Mouse (Mus musculus): ENCODE data around the gene Plcg2. TPM values are rescaled to one million over a fixed set of nuclear protein-coding genes. Genes with fewer than 3 reads are reported as not detected.

Plcg2 gene
- polyA plus RNA-seq, 1 experiment = not detected

DNA sequence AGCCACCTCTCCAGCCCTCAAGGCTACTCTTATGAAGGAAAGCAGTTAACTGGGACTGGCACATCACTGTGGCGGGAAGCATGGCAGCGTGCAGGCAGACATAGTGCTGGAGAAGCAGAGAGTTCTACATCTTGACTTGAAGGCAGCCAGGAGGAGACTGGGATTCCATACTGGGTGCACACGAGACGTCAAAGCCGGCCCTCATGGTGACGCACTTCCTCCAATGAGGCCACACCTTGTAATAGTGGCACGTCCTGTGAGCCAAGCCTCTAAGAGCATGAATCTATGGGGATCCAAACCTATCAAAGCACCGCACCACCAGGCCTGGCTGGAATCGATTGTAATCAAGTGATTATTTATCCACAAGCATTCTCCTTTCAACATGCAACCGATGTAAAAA lies 30.6 kb upstream of the Plcg2 start:
- Histone ChIP-seq H3K4me1 (ENCODE audit: control insufficient read depth, insufficient read depth, low read length) (peaks cover 16% of the 10 kb centered on the region), H3K27ac (ENCODE audit: insufficient read depth, low read depth, low read length) (no peak overlapping the region), H3K4me3 (ENCODE audit: insufficient read depth, low read depth, low read length) (no peak overlapping the region)
- 81% methylated on average over 10 of the region's 10 CpGs for WGBS
- no peak for TF ChIP-seq CTCF (IDR thresholded peaks at IDR 0.05; ENCODE audit: insufficient read depth, low read depth, low read length)
- TF ChIP-seq POLR2A (IDR thresholded peaks at IDR 0.05; ENCODE audit: insufficient read depth, low read depth, low read length) = no peak

DNA sequence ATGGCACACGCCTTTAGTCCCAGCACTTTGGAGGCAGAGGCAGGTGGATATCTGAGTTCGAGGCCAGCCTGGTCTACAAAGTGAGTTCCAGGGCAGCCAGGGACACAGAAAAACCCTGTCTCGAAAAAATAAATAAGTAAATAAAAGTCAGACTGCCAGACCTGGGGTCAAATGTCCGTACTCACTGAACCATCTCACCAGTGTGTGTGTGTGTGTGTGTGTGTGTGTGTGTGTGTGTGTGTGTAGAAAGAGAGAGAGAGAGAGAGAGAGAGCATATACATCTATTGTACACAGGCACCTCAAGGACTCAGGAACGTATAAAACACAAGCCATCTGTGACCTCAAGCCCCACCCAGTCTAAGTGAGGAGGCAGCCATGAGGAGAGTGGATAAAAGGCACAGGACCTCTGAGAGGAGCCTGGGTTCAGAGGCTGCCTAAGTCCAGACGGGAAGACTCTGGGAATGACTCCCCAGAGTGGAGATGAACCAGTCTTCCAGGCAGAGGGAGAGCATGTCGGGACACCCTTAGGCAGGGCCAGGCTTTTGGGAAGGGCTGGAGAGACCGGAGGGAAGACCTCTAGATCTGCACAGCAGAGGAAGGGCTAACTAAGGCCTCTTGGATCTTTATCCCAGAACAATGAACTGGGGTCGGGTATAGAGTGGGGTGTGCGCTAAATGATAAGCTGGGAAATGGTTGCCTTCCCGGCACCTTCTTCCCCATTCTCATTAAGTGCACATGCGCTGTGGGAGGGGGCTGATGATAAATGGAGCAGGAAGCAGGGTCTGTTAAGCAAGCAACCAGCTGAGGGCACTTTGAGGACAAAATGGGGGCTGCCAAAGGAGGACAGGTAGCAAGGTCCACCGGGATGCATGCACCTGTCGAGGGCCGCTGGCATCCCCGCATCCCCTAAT lies 28.4 kb upstream of the Plcg2 start:
- peak overlapping the region; percentile 97 for H3K27ac ChIP-seq (ENCODE audit: insufficient read depth, low read depth, low read length)
- peak overlapping the region; percentile 19 for H3K4me3 ChIP-seq (ENCODE audit: insufficient read depth, low read depth, low read length)
- no peak for TF ChIP-seq POLR2A (IDR thresholded peaks at IDR 0.05; ENCODE audit: insufficient read depth, low read depth, low read length)
- TF ChIP-seq CTCF (IDR thresholded peaks at IDR 0.05; ENCODE audit: insufficient read depth, low read depth, low read length) = no peak
- H3K4me1 ChIP-seq (ENCODE audit: control insufficient read depth, insufficient read depth, low read length) = peaks cover 13% of the 10 kb centered on the region
- WGBS = 35% methylated on average over 16 of the region's 16 CpGs

GRCm38 (mm10) chr8:117470342-117470781 lies 27.7 kb upstream of the Plcg2 start:
- no peak for TF ChIP-seq CTCF (IDR thresholded peaks at IDR 0.05; ENCODE audit: insufficient read depth, low read depth, low read length)
- peak; percentile 45; the same call in 1 of the 2 replicates for TF ChIP-seq POLR2A (IDR thresholded peaks at IDR 0.05; ENCODE audit: insufficient read depth, low read depth, low read length)
- WGBS = 2% methylated on average over 8 of the region's 14 CpGs
- H3K4me1 ChIP-seq (ENCODE audit: control insufficient read depth, insufficient read depth, low read length) = peaks cover 13% of the 10 kb centered on the region
- H3K4me3 ChIP-seq (ENCODE audit: insufficient read depth, low read depth, low read length) = peak overlapping the region; percentile 19
- peak overlapping the region; percentile 97 for H3K27ac ChIP-seq (ENCODE audit: insufficient read depth, low read depth, low read length)

GRCm38 (mm10) chr8:117471174-117471573 lies 26.9 kb upstream of the Plcg2 start:
- Histone ChIP-seq H3K27ac (ENCODE audit: insufficient read depth, low read depth, low read length) (0 out of 2 replicates have a peak overlapping the region, but pooled peaks have one; percentile 65), H3K4me3 (ENCODE audit: insufficient read depth, low read depth, low read length) (no peak overlapping the region), H3K4me1 (ENCODE audit: control insufficient read depth, insufficient read depth, low read length) (peaks cover 13% of the 10 kb centered on the region)
- 14% methylated on average over 3 of the region's 3 CpGs for WGBS
- TF ChIP-seq CTCF (IDR thresholded peaks at IDR 0.05; ENCODE audit: insufficient read depth, low read depth, low read length) (peak; percentile 57; the same call in 1 of the 2 replicates), POLR2A (IDR thresholded peaks at IDR 0.05; ENCODE audit: insufficient read depth, low read depth, low read length) (no peak)

GRCm38 (mm10) chr8:117471655-117472054 lies 26.4 kb upstream of the Plcg2 start:
- 78% methylated on average over 9 of the region's 9 CpGs for WGBS
- TF ChIP-seq POLR2A (IDR thresholded peaks at IDR 0.05; ENCODE audit: insufficient read depth, low read depth, low read length) (no peak), CTCF (IDR thresholded peaks at IDR 0.05; ENCODE audit: insufficient read depth, low read depth, low read length) (no peak)
- Histone ChIP-seq H3K4me1 (ENCODE audit: control insufficient read depth, insufficient read depth, low read length) (peaks cover 13% of the 10 kb centered on the region), H3K27ac (ENCODE audit: insufficient read depth, low read depth, low read length) (no peak overlapping the region), H3K4me3 (ENCODE audit: insufficient read depth, low read depth, low read length) (no peak overlapping the region)

DNA sequence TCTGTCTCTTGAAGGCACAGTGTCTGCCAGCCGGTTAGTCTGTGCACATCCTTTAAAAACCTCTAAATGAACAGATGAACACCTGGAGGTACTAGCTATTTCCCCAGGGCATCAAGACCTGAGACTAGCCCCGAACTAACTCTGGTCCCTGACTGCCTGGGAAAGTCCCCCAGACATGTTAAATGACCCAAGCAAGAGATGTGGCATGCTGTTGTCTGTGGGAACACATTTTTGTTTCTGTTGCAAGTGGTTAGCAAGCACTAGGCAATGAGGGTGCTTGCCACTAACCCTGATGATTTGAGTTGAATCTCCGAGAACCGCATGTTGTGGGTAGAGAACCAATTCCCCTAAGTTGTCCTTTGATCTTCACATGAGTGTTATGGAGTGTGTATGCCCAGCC lies 25.8 kb upstream of the Plcg2 start:
- H3K27ac ChIP-seq (ENCODE audit: insufficient read depth, low read depth, low read length) = no peak overlapping the region
- H3K4me3 ChIP-seq (ENCODE audit: insufficient read depth, low read depth, low read length) = no peak overlapping the region
- 91% methylated on average over 4 of the region's 4 CpGs for WGBS
- no peak for TF ChIP-seq POLR2A (IDR thresholded peaks at IDR 0.05; ENCODE audit: insufficient read depth, low read depth, low read length)
- TF ChIP-seq CTCF (IDR thresholded peaks at IDR 0.05; ENCODE audit: insufficient read depth, low read depth, low read length) = no peak
- peaks cover 13% of the 10 kb centered on the region for H3K4me1 ChIP-seq (ENCODE audit: control insufficient read depth, insufficient read depth, low read length)

DNA sequence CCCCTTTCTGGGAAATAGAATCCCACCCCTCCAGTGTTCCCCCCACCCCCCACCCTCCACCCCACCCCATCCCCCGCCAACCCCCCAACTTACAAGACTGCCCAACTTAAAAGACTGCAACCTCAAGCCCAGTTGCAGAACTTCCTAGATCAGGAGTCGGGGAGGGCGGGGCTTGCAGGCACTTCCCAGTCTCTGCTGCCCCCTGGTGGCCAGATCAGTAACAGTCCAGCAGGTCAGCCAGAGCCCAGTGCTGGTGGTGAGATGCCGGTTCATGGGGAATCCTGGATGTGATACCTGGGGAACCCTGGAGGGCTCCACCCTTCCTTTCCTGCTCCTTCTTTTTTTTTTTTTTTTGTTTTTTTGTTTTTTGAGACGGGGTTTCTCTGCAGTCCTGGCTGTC lies 23.1 kb upstream of the Plcg2 start:
- Histone ChIP-seq H3K4me1 (ENCODE audit: control insufficient read depth, insufficient read depth, low read length) (peaks cover 9% of the 10 kb centered on the region), H3K27ac (ENCODE audit: insufficient read depth, low read depth, low read length) (no peak overlapping the region), H3K4me3 (ENCODE audit: insufficient read depth, low read depth, low read length) (no peak overlapping the region)
- WGBS = 0% methylated on average over 5 of the region's 5 CpGs
- TF ChIP-seq POLR2A (IDR thresholded peaks at IDR 0.05; ENCODE audit: insufficient read depth, low read depth, low read length) (no peak), CTCF (IDR thresholded peaks at IDR 0.05; ENCODE audit: insufficient read depth, low read depth, low read length) (peak; percentile 93)

DNA sequence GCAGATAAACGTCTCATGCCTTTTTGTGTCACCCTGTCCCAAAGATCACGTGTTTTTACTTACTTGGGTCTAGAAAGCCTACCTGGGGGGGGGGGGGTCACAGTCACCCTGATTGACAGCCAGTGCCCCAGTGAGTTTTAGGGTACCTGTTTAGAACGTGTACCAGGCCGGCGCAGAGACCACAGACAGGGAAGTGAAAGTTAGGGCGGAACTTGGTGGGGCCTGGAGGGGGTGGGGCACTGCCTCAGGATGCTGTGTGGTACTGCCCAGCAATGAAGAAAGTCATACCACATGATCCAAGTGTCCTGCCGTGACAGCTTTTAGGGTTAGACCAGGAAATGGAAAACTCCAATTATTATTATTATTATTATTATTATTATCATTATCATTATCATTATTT lies 22.3 kb upstream of the Plcg2 start:
- H3K4me1 ChIP-seq (ENCODE audit: control insufficient read depth, insufficient read depth, low read length) = peaks cover 2% of the 10 kb centered on the region; the same call in 1 of the 2 replicates
- WGBS = 83% methylated on average over 7 of the region's 7 CpGs
- no peak overlapping the region for H3K27ac ChIP-seq (ENCODE audit: insufficient read depth, low read depth, low read length)
- TF ChIP-seq POLR2A (IDR thresholded peaks at IDR 0.05; ENCODE audit: insufficient read depth, low read depth, low read length) (no peak), CTCF (IDR thresholded peaks at IDR 0.05; ENCODE audit: insufficient read depth, low read depth, low read length) (no peak)
- no peak overlapping the region for H3K4me3 ChIP-seq (ENCODE audit: insufficient read depth, low read depth, low read length)

GRCm38 (mm10) chr8:117478082-117478481 lies 20.0 kb upstream of the Plcg2 start:
- Histone ChIP-seq H3K27ac (ENCODE audit: insufficient read depth, low read depth, low read length) (no peak overlapping the region), H3K4me3 (ENCODE audit: insufficient read depth, low read depth, low read length) (no peak overlapping the region), H3K4me1 (ENCODE audit: control insufficient read depth, insufficient read depth, low read length) (no peaks in the 10 kb centered on the region)
- TF ChIP-seq CTCF (IDR thresholded peaks at IDR 0.05; ENCODE audit: insufficient read depth, low read depth, low read length) (no peak), POLR2A (IDR thresholded peaks at IDR 0.05; ENCODE audit: insufficient read depth, low read depth, low read length) (no peak)

Measured in olfactory bulb, adult 2 months (tissue).